Mouse (Mus musculus): ENCODE data around the gene Grid2. TPM values are rescaled to one million over a fixed set of nuclear protein-coding genes. Genes with fewer than 3 reads are reported as not detected.

The Grid2 gene
- polyA plus RNA-seq, 1 experiment from 2014 or later = 0.52 TPM

DNA sequence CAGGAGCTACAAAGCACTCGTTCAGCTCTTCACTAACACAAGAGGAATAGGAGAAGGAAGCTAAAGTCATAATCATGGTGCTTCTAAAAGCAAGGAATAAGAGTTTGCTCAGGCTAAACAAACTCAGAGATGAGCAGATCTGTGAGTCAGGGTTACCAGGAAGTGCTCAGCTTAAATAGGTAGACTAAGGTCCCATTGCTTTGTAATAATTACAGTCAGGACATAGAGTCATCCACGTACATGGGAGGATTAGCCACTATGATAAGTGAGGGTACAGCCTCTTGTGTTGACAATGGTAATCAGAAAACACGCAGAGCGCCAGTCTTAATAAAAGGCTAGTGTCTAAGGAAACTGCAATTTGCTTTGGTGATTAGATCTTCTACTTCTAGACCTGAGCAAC lies 1480.6 kb downstream of the Grid2 start:
- no peak overlapping the region for H3K4me2 ChIP-seq
- H3K4me1 ChIP-seq (replicated peaks) = peaks cover 10% of the 10 kb centered on the region
- no peaks in the 10 kb centered on the region for H3K36me3 ChIP-seq
- H3K27me3 ChIP-seq = peaks cover 72% of the 10 kb centered on the region
- H3K9me3 ChIP-seq (replicated peaks) = no peaks in the 10 kb centered on the region
- 56% methylated on average over 4 of the region's 4 CpGs for WGBS
- H3K9ac ChIP-seq = no peak overlapping the region
- H3K27ac ChIP-seq = no peak overlapping the region
- no peak for ATAC-seq (replicated peaks; ENCODE audit: insufficient number of reproducible peaks, insufficient read depth, low FRiP score, low read depth)
- H3K4me3 ChIP-seq = no peak overlapping the region

- no peak for ATAC-seq (replicated peaks; ENCODE audit: insufficient number of reproducible peaks, insufficient read depth, low FRiP score, low read depth)
- Histone ChIP-seq H3K27me3 (peaks cover 16% of the 10 kb centered on the region), H3K36me3 (no peaks in the 10 kb centered on the region), H3K4me2 (no peak overlapping the region), H3K9me3 (replicated peaks) (no peaks in the 10 kb centered on the region), H3K4me3 (no peak overlapping the region), H3K4me1 (replicated peaks) (no peaks in the 10 kb centered on the region), H3K27ac (no peak overlapping the region), H3K9ac (no peak overlapping the region)
- WGBS = 48% methylated on average over 2 of the region's 2 CpGs
Measured at GRCm38 (mm10) chr6:64742915-64743489, 1487.3 kb downstream of the Grid2 start.
